Mouse (Mus musculus) heart, postnatal 14 days (tissue): Measurements from ENCODE around the gene Zwint. TPM values are rescaled to one million over a fixed set of nuclear protein-coding genes. Genes with fewer than 3 reads are reported as not detected.

Source experiments
- DNase-seq, 2 experiments: peaks; one replicate each; pipeline ENCODE4 v3.0.0; 2021 to 2022
- intact Hi-C: fragments of 180-260 bp; cut with DNase I; formaldehyde crosslinking; loops from one replicate; pipeline ENCODE4 v1.15.1; 2025
- long read RNA-seq, 2 experiments: library from polyadenylated mRNA; stranded (forward); transcript quantifications; one replicate each; pipeline ENCODE4 v2.0.0; 2021
- total RNA-seq, 2 experiments: library from RNA; stranded (reverse); gene quantifications; 2 replicates each; pipeline ENCODE4 v1.2.3; 2021

The Zwint gene
- total RNA-seq: 10 to 100 TPM; 43.8 to 44.3 TPM
- long read RNA-seq, experiment 1, transcript Zwint-204 (8 exons, 1,138 nt): minor isoform, 6 of 105 reads
- long read RNA-seq, experiment 1, transcript Zwint-201 (8 exons, 1,834 nt): major isoform, 96 of 105 reads
- long read RNA-seq, experiment 1, partial matches to known transcripts: 0 of 105 reads
- long read RNA-seq, experiment 1, other reads (novel, unspliced or antisense): 3 of 105 reads
- long read RNA-seq, experiment 2, transcript Zwint-201 (8 exons, 1,834 nt): major isoform, 77 of 81 reads
- long read RNA-seq, experiment 2, partial matches to known transcripts: 2 of 81 reads
- long read RNA-seq, experiment 2, other reads (novel, unspliced or antisense): 0 of 81 reads

DNA sequence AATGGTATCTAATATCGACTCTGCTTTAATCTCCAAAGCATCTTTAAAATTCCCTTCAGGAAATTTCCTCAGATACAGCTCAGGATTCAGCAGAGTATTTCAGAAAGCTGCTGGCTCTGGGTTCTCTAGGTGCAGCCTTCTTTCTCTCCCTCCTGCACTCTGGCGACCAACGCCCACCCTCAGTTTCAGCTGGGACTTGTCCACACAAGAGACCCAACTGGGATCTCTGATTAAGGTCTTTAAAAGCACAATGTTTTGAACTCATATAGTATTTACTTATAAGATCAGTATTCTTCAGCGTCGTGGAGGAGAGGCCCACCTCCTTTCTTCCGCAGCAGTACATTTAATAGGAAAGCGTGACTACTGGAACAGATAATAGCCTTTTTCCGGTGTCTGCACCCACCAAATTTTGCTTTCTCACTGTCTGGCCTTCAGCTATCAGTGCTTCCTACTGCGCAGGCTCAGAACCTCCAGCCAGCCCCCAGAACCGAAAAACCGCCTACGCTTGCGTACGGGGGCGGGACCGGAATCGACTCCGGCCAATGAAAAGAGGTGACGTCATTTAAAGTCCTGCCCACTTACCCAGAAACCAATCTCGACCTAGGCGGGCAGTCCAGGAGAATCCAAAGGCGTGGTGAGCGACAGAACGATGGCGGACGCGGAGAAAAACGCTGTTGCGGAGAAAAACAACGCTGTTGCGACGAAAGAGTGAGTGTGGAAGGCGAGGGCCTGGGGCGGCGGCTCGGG lies at the start of gene Zwint:
TSS of gene Zwint (plus strand) at position 576 of the 747 bp plus-strand sequence.
- DNase-seq: peak; percentile 93 to 96
- intact Hi-C loops: no loop called here

- intact Hi-C loops: no loop called here
- DNase-seq: no peak
These were observed 41.3 kb upstream of the Zwint start for GRCm38 (mm10) chr10:72613125-72613915.

- intact Hi-C loops: no loop called here
- DNase-seq: no peak
These were observed 38.5 kb upstream of the Zwint start for GRCm38 (mm10) chr10:72616153-72616552.

DNA sequence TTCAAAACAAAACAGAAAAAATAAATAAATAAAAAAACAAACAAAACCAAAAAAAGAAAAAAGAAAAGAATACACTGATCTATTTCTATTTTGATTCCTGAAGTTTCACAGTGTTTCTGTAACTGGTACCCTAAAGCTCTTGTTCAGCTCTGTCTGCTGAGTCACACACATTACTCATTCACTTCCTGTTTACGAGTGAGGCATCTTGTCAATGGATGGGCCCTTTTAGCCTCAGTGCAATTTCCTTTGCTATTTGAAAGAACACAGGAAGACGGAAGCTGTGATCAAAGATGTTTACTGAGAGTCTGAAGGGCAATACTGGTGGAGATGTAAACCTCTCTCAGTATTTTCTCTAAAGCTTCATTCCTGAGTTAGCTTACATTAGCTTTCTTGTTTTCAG lies 34.1 kb upstream of the Zwint start:
- intact Hi-C loops: no loop called here
- no peak for DNase-seq

GRCm38 (mm10) chr10:72623561-72623960 lies 31.1 kb upstream of the Zwint start:
- no peak for DNase-seq
- intact Hi-C loops: no loop called here

- intact Hi-C loops: no loop called here
- DNase-seq: no peak
These were observed 20.5 kb upstream of the Zwint start for GRCm38 (mm10) chr10:72634125-72634524.

GRCm38 (mm10) chr10:72650867-72651266 lies 3.8 kb upstream of the Zwint start:
- no peak for DNase-seq
- intact Hi-C loops: no loop called here

DNA sequence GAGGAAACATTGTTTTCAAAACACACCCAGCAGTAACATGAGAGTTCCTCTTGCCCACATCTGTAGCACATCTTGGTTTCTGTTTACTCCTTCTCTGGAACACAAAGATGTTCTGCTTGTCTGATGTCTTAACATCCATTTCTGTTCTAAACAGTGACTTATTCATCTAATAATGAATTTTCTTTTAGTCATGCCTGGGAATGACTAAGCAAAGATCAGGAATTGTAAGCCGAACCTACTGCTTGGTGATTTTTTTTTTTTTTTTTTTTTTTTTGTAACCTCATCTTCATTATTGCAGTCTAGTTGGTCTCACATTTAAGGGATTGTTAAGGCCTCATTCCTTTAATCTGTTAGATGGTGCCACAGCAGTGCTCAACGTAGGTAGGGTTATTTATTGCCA lies 848 bp upstream of the Zwint start:
- no peak for DNase-seq
- intact Hi-C loops: no loop called here

DNA sequence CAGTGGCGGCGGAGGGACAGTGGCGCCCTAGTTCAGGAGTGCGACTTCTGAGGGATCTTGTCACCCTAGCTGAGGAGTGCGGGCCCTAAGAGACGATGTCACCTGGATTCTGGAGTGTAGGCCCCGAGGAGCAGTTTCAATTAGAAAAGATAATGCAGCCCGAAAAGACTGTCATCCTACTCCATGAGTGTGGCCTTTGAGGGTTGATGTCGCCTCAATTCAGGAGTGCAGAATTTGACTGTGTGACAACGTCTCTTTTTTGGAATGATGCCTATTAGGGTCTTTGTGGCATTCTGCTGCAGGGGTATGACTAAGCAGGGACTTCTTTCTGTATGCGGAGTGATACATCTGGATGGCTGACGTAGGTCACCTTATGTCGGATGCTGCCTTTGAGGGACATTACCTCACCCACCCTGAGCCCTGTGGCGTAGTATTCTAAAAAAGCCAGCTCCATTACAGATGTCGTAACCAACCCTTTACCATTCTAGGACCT lies 418 bp downstream of the Zwint start:
- intact Hi-C loops: no loop called here
- DNase-seq: peak; percentile 6 to 14

DNA sequence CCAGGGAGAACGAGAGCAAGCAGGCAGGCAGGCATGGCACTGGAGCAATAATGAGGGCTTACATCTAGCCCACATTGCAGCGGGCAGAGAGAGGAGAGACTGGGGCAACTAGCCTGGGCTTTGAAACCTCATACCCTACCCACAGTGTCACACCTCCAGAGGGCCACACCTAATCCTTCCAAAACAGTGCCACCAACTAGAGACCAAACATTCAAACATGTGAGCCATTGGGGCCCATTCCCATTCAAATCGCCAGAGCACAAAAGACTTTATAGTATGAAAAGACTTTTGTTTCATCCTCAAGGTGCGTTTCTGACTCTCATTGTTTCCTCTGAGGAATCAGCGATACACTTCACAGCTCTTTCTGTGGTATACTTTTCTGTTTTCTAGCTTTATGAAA lies 4.6 kb downstream of the Zwint start:
- no peak for DNase-seq
- intact Hi-C loops: no loop called here

- intact Hi-C loops: no loop called here
- no peak for DNase-seq
These were observed 5.7 kb downstream of the Zwint start for GRCm38 (mm10) chr10:72660350-72660749.

DNA sequence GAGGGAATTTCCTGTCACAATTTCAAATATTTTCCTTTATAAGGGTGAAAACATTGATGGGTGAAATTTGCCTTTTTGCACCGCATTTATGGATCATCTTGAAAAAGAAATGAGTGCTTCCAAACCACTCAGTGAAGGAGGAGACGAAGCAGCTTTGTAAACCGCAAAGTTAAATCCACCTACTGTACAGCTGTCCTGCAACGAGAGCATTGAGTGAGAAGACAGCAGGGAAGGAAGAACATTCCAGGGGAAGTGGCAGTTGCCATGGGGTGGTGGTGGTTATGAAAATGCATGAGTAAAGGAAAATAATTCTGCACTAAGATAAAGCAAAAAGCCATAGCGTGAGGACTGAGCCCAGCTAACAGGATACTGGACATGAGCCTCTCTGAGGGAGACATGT lies 13.2 kb downstream of the Zwint start:
- intact Hi-C loops: no loop called here
- DNase-seq: no peak

DNA sequence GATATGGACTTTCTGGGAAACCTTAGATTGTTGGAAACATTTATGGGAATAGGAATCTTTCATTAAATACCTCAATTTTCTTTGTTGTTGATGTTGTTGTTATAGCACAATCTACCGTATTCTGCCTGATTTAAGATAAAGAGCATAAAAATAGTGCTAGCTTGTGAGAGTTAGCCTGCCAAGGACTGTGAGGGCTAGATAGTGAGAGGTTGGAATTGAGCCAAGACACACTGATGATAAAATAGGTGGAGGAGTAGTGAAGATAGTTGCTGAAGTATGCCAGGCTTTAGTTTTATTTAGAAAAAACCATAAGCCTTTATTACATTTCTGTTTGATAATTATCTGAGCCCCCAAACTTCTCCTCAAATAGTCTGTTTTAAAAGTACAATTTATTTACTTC lies 14.4 kb downstream of the Zwint start:
- no peak for DNase-seq
- intact Hi-C loops: no loop called here

GRCm38 (mm10) chr10:72675971-72676370 lies 21.3 kb downstream of the Zwint start:
- intact Hi-C loops: no loop called here
- DNase-seq: no peak

GRCm38 (mm10) chr10:72676550-72676949 lies 21.9 kb downstream of the Zwint start:
- intact Hi-C loops: no loop called here
- DNase-seq: no peak

DNA sequence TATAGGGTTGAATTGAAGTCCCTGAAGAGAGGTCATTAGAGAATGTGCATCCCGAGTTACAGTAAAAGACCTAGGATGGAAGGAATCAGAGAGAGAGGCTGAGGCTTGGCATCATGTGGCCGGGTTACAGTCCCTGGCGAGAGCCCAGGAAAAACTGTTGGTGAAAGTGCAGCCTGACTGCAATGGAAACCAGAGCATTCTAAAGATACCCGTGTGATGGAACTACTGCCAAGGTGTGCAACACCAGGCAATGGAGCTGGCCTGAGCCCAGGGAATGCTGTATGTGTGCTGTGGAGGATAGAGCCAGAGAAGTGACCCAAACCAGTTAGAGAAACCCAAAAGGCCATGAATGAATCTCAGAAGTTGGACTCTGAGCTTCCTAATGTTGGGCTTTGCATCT lies 24.4 kb downstream of the Zwint start:
- peak; percentile 23 to 27 for DNase-seq
- intact Hi-C loops: no loop called here

GRCm38 (mm10) chr10:72701092-72701491 lies 46.4 kb downstream of the Zwint start:
- no peak for DNase-seq
- intact Hi-C loops: no loop called here

- intact Hi-C loops: no loop called here
These were observed 59.1 kb downstream of the Zwint start for GRCm38 (mm10) chr10:72713754-72714153.

More at GRCm38 (mm10) chr10:72713754-72714153, 59.1 kb downstream of the Zwint start:
- DNase-seq: no peak
